In genomic region chr5:128482617-128483440, GRCm38 (mm10) we compare ENCODE assay signal across 9 mouse cellular contexts. TPM values are rescaled to one million over a fixed set of nuclear protein-coding genes. Genes with fewer than 3 reads are reported as not detected.
DNase-seq lines count a peak whose midpoint lies in the region; ATAC-seq and TF ChIP-seq lines count a peak whose summit lies in the region.
"Had no signal": no experiment of that assay in that cellular context is flagged by ENCODE, and none has a peak within 500 bp of the region (broad histone marks: within the 10 kb centered on the region; RNA-seq: fewer than 3 reads in every experiment).

No protein-coding gene starts in this region.

- H3K4me2 ChIP-seq in heart, embryonic 15.5 days, result peak overlapping the region; percentile 37
- peak overlapping the region; percentile 53 for H3K4me2 ChIP-seq in forebrain, postnatal 0 days (ENCODE audit: low read depth)
- H3K4me2 ChIP-seq in midbrain, embryonic 16.5 days (ENCODE audit: low read length), result peak overlapping the region; percentile 56

- H3K27me3 ChIP-seq in heart, embryonic 15.5 days, result peaks cover 29% of the 10 kb centered on the region
- no peaks in the 10 kb centered on the region for H3K27me3 ChIP-seq in forebrain, postnatal 0 days (ENCODE audit: insufficient read depth, low read length)
- H3K27me3 ChIP-seq in midbrain, embryonic 16.5 days (ENCODE audit: control insufficient read depth, insufficient read depth, low read depth, low read length), result no peaks in the 10 kb centered on the region

- TF ChIP-seq POLR2A in brain, embryonic 14.5 days (IDR thresholded peaks at IDR 0.05; ENCODE audit: borderline replicate concordance, extremely low read depth, insufficient read depth, insufficient read length, poor library complexity, severe bottlenecking), result no peak

- no peak for TF ChIP-seq CTCF in brain, embryonic 14.5 days (IDR thresholded peaks at IDR 0.05; ENCODE audit: borderline replicate concordance, extremely low read depth, insufficient read depth, insufficient read length)
- TF ChIP-seq CTCF in forebrain, postnatal 0 days (IDR thresholded peaks at IDR 0.05; ENCODE audit: low read depth), result no peak

- no peak overlapping the region for H3K9ac ChIP-seq in heart, embryonic 15.5 days
- H3K9ac ChIP-seq in forebrain, postnatal 0 days, result 0 out of 2 replicates have a peak overlapping the region, but pooled peaks have one; percentile 25
- peak overlapping the region; percentile 57 for H3K9ac ChIP-seq in midbrain, embryonic 16.5 days (ENCODE audit: low read depth, low read length)

- no peaks in the 10 kb centered on the region; the same call in 1 of the 2 replicates for H3K4me1 ChIP-seq in heart, embryonic 15.5 days (replicated peaks)
- peaks cover 3% of the 10 kb centered on the region; the same call in 1 of the 2 replicates for H3K4me1 ChIP-seq in forebrain, postnatal 0 days (ENCODE audit: insufficient read depth)
- peaks cover 13% of the 10 kb centered on the region for H3K4me1 ChIP-seq in midbrain, embryonic 16.5 days (ENCODE audit: control insufficient read depth, insufficient read depth, low read length)

- no peaks in the 10 kb centered on the region for H3K9me3 ChIP-seq in heart, embryonic 15.5 days (replicated peaks)
- no peaks in the 10 kb centered on the region for H3K9me3 ChIP-seq in forebrain, postnatal 0 days (ENCODE audit: low read length)
- H3K9me3 ChIP-seq in midbrain, embryonic 16.5 days (replicated peaks; ENCODE audit: control insufficient read depth, low read length, poor library complexity, severe bottlenecking), result no peaks in the 10 kb centered on the region; the same call in 1 of the 2 replicates

- no peak for DNase-seq in heart, postnatal 10 days
- DNase-seq in brain, embryonic 14.5 days (ENCODE audit: low read depth), result peak; percentile 87
- DNase-seq in forebrain, postnatal 0 days, result peak; percentile 43
- no peak for DNase-seq in adrenal gland, adult 18-20 months (ENCODE audit: low spot score in 2 of 2)
- no peak for DNase-seq in c-Kit-positive CD71-positive TER-119-positive erythroid progenitor cells, embryonic 14.5 days (ENCODE audit: low spot score)
- DNase-seq in kidney, postnatal 36 days, result no peak

- no peaks in the 10 kb centered on the region for H3K36me3 ChIP-seq in heart, embryonic 15.5 days
- H3K36me3 ChIP-seq in forebrain, postnatal 0 days (ENCODE audit: insufficient read depth), result no peaks in the 10 kb centered on the region
- H3K36me3 ChIP-seq in midbrain, embryonic 16.5 days (ENCODE audit: control insufficient read depth, insufficient read depth, low read length), result no peaks in the 10 kb centered on the region

- intact Hi-C loops in heart, postnatal 10 days (cut with DNase I), result no loop called here

- ATAC-seq in heart, embryonic 15.5 days (replicated peaks; ENCODE audit: insufficient number of reproducible peaks, insufficient read depth, low FRiP score, low read depth), result no peak
- peak; percentile 34 for ATAC-seq in forebrain, postnatal 0 days
- peak; percentile 58 for ATAC-seq in midbrain, embryonic 16.5 days

- no peak overlapping the region for H3K27ac ChIP-seq in heart, embryonic 15.5 days
- no peak overlapping the region for H3K27ac ChIP-seq in forebrain, postnatal 0 days (ENCODE audit: low read depth, low read length)
- no peak overlapping the region for H3K27ac ChIP-seq in midbrain, embryonic 16.5 days (ENCODE audit: low read length)

- 5% methylated on average over 20 of the region's 20 CpGs for WGBS in heart, embryonic 15.5 days
- WGBS in forebrain, postnatal 0 days, result 3% methylated on average over 20 of the region's 20 CpGs
- 2% methylated on average over 20 of the region's 20 CpGs for WGBS in midbrain, embryonic 16.5 days

- 0 out of 2 replicates have a peak overlapping the region, but pooled peaks have one; percentile 11 for H3K4me3 ChIP-seq in heart, embryonic 15.5 days
- H3K4me3 ChIP-seq in forebrain, postnatal 0 days (ENCODE audit: low read depth, low read length), result peak overlapping the region; percentile 28
- H3K4me3 ChIP-seq in midbrain, embryonic 16.5 days (ENCODE audit: low read depth, low read length), result peak overlapping the region; percentile 21
- H3K4me3 ChIP-seq: erythroblast, embryonic 14.5 days had no signal

RNA-seq across cellular contexts. Expression of gene Tmem132d, which starts 50.0 kb away (rescaled TPM):
- 0.09 and 0.24 TPM in 2 replicates for polyA plus RNA-seq in heart, embryonic 15.5 days (2015; fragmentation: Nextera tagmentation; extraction: Ambion mirVana)
- total RNA-seq in heart, postnatal 10 days (2021), result under 1 TPM; 0.05 to 0.07 TPM
- 2.4 and 5.8 TPM in 2 replicates for polyA plus RNA-seq in brain, embryonic 14.5 days (2012; rRNA removed)
- 8.8 and 13.0 TPM in 2 replicates for total RNA-seq in forebrain, postnatal 0 days (2014; rRNA removed)
- polyA plus RNA-seq in forebrain, postnatal 0 days (2015; fragmentation: Nextera tagmentation; extraction: Ambion mirVana), result 2.0 and 2.3 TPM in 2 replicates
- polyA plus RNA-seq in midbrain, embryonic 16.5 days (2015; fragmentation: Nextera tagmentation; extraction: Ambion mirVana), result 2.8 and 3.3 TPM in 2 replicates
- total RNA-seq in adrenal gland, adult 18-20 months (2021), result under 1 TPM in 1 of 2 experiments, not detected in 1; 0.06 TPM
- polyA plus RNA-seq: erythroblast, embryonic 14.5 days had no signal

Comparison
In these comparisons a context has a peak if more than half of its experiments do, and no peak if none do; other contexts are left out.
1. DNase-seq: peak in brain, embryonic 14.5 days (single experiment) and forebrain, postnatal 0 days (single experiment); none in heart, postnatal 10 days (0 of 2), adrenal gland, adult 18-20 months (0 of 2), c-Kit-positive CD71-positive TER-119-positive erythroid progenitor cells, embryonic 14.5 days (single experiment) and kidney, postnatal 36 days (0 of 2).
2. Peak in every context shown above with its lines, with median percentiles within 50 percentile points of each other: H3K4me2 ChIP-seq and H3K4me3 ChIP-seq.